Mouse (Mus musculus) myocyte (in vitro differentiated cells): ENCODE results near the gene Fndc3b.

Experiments
- CEBPB ChIP-seq: IDR thresholded peaks from 2 replicates; pipeline ENCODE4 v1.6.1; 2011; ENCODE audit warnings: mild to moderate bottlenecking, moderate library complexity; ENCODE audit not compliant: poor library complexity, insufficient read depth, severe bottlenecking
- E2F4 ChIP-seq: IDR thresholded peaks from one replicate; pipeline ENCODE4 v1.6.1; 2011; ENCODE audit warnings: mild to moderate bottlenecking, control low read depth, moderate library complexity; ENCODE audit not compliant: insufficient read depth
- MAX ChIP-seq: IDR thresholded peaks from one replicate; pipeline ENCODE4 v1.6.1; 2011; ENCODE audit warnings: low read depth, mild to moderate bottlenecking, control low read depth
- MYOD1 ChIP-seq, 3 experiments: IDR thresholded peaks; one replicate each; pipeline ENCODE4 v1.6.1; 2011; ENCODE audit warnings: control low read depth in 2 of 3, low read depth in 2 of 3, mild to moderate bottlenecking in 2 of 3, moderate library complexity in 1 of 3; ENCODE audit not compliant: insufficient read length in 2 of 3, control insufficient read depth in 1 of 3
- MYOG ChIP-seq, 3 experiments: IDR thresholded peaks; one replicate each; pipeline ENCODE4 v1.6.1; 2011; ENCODE audit warnings: control low read depth in 2 of 3, low read depth in 2 of 3, mild to moderate bottlenecking in 2 of 3; ENCODE audit not compliant: insufficient read length in 2 of 3, control insufficient read depth in 1 of 3, insufficient read depth in 1 of 3
- POLR2A ChIP-seq: IDR thresholded peaks from one replicate; pipeline ENCODE4 v1.6.1; 2011; ENCODE audit warnings: low read depth, mild to moderate bottlenecking, control low read depth, moderate library complexity; ENCODE audit not compliant: insufficient read length
- POLR2AphosphoS2 ChIP-seq: IDR thresholded peaks from one replicate; pipeline ENCODE4 v1.6.1; 2011; ENCODE audit warnings: low read depth, control low read depth; ENCODE audit not compliant: insufficient read length
- REST ChIP-seq: IDR thresholded peaks from one replicate; pipeline ENCODE4 v1.6.1; 2011; ENCODE audit warnings: mild to moderate bottlenecking, control low read depth, moderate library complexity; ENCODE audit not compliant: insufficient read depth, insufficient read length
- TCF12 ChIP-seq: IDR thresholded peaks from one replicate; pipeline ENCODE4 v1.6.1; 2011; ENCODE audit warnings: mild to moderate bottlenecking, control low read depth; ENCODE audit not compliant: poor library complexity, insufficient read depth, severe bottlenecking
- USF1 ChIP-seq: IDR thresholded peaks from one replicate; pipeline ENCODE4 v1.6.1; 2011; ENCODE audit warnings: low read depth, mild to moderate bottlenecking, control low read depth, moderate library complexity

DNA sequence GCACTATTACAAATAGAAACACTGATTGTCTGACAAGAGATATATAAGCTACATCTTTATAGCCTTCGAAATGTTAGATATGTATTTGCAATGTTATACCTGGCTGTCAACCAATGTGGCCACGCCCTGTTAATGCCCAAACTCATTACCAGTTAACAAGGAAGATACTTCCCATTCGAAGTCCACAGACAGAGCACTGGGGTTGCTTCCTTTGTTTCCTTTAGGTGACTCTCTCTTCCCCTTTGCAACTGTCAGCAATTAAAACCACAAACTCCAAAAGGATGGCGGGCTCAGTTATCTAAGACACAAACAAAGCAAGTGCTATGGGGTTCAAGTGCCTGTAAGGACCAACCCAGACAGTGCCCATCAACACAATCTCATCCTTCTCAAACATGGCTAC, 43.8 kb downstream of the Fndc3b start:
- TF ChIP-seq TCF12 (no peak), E2F4 (no peak), POLR2A (no peak), POLR2AphosphoS2 (no peak), MYOD1 (IDR thresholded peaks at IDR 0.05; ENCODE audit: control insufficient read depth in 1 of 3, insufficient read length in 2 of 3, low read depth in 2 of 3) (no peak), MAX (no peak), MYOG (IDR thresholded peaks at IDR 0.05; ENCODE audit: control insufficient read depth in 1 of 3, insufficient read depth in 1 of 3, insufficient read length in 2 of 3, low read depth in 2 of 3) (no peak), USF1 (no peak), CEBPB (no peak), REST (no peak)
